Mouse (Mus musculus) adipocyte (in vitro differentiated cells): ENCODE measurements around the gene Clca4a.
"Not testable (repeated sequence)": the region's sequence is repeated elsewhere in the genome, so short reads cannot be mapped to it uniquely, and the experiment has no call there.

Experiments
- DNase-seq: peaks from one replicate; pipeline ENCODE4 v3.0.0-alpha.2; 2016; ENCODE audit warnings: low spot score

The Clca4a gene

DNA sequence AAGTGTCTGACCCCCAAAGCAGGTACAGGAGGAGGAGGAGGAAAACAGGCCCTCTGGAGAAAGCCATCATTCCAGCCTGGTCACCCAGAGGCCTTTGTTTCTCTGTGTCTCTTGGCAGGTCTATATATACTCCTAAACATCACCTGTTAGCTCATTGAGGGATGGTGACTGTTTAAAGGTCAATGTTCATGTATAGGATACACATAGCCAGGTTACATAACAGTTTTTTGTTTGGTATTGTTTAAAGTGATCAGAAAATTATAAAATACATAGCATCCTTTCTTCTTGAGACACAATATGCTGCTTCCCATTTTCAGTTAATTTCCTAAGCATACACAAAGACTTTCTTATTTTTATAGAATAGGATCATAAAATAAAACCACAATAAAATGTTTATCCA lies at the start of gene Clca4a:
Gene Clca4a (minus strand): TSS at position 101 of the 400 bp plus-strand sequence.
- no peak for DNase-seq

DNA sequence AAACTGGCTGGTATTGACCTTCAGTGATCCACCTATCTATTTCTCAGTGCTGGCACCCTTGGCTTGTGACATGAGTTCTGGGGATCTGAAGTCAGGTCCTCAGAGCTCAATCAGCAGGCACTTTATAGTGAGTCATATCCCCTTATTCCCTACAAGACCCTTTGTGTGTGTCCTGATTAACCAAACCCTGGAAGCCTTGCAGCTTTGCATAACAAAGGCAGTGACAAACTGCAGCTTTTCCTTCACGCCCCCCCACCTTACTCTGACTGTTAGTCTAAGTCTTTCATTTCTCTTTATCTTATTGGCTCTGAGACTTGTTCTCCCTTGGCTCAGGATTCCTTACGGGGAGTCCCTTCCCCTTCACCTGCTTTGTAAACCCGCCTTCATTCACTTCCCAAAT lies 43.0 kb upstream of the Clca4a start:
- no peak for DNase-seq

DNA sequence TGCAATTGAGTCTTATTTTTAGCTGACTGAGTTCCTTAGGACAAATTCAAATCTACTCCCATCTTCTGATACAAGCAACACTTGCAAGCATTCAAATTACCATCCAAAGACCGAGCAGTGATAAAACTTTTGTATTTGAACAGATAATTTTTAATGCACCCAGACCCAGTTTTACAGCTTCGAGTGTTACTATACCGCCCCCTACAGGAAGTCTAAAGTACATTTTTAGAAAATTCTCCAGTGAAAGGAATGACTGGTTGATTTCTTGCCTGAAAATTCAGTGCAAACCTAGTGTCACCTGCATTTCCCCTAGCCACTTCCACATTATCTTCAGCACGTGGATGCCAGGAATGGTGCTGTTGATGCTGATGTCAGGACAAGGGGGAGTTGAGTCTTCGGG lies 29.6 kb upstream of the Clca4a start:
- DNase-seq: peak; percentile 52

DNA sequence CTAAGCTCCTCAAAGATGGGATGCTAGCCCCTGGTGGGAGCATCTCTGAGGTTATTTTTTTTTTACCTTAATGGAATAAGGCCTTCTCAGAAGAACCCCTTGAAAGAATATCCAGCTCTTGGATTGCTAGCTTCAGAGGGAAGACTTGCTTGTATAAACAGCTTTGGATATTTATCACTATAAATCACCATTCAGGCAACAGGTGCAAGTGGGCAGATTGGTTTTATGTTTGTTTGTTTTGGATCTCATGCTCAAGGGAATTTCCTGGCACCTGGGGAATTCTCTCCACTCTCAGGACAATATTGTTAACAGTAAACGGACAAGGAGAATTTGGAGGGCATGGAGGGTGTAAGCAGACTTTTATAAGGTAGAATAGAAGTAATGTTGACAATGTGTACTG lies 26.1 kb upstream of the Clca4a start:
- DNase-seq: no peak

- no peak for DNase-seq
Measured at GRCm38 (mm10) chr3:144993055-144993454, 18.2 kb upstream of the Clca4a start.

DNA sequence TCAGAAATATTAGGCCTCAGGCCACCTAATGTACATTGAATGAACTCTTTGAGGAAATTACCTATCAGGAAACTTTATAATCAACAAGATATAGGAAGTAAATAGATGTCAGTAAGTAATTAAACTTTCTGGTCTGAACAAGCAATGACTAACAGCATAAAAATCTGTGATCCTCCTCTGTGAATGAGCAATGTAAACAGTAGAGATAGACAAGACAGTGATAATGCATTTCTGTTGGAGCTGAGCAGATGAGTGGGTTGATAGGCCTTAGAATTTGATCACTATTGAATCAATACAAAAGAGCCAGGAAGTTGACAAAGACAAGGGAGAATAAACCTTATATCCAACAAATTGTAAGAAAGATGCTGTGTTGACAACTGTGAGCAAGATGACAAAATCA lies 17.8 kb upstream of the Clca4a start:
- DNase-seq: no peak

DNA sequence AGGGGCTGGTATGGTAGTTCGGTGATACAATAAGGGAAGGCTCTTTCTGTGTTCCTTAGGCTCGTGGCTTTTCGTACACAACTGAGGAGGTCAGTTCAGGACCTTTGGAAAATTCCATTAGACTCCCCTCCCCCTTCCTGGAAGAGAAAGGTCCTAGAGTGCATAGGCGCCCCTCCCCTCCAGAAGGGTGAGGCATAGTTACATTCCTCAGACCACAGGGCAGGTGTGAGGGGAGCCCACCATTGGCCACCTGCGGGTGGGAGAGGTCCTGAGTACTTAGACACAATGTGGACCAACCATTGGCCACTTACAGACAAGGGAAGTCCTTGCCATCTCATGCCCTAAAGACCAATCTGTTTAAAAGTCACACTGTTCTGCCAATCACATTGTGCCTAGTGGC lies 11.0 kb upstream of the Clca4a start:
- no peak for DNase-seq

DNA sequence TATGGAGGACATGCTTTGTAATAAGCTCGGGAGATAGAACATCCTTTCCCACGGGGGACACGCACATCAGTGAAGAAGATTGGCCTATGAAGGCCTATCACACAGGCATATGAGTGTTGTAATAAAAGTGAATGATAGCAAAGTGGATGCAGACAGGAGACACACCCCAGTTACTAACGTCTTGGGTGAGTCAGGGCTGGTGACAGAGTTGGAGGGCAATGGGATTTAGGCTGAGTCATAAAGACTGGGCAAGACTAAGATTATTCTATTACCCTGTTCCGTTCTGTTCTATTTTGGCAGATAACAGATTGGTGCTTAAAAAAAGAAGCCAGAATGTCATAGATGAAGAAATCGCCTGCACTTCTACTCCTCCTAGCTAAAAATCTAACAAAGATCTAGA lies 5.7 kb upstream of the Clca4a start:
- DNase-seq: no peak

DNA sequence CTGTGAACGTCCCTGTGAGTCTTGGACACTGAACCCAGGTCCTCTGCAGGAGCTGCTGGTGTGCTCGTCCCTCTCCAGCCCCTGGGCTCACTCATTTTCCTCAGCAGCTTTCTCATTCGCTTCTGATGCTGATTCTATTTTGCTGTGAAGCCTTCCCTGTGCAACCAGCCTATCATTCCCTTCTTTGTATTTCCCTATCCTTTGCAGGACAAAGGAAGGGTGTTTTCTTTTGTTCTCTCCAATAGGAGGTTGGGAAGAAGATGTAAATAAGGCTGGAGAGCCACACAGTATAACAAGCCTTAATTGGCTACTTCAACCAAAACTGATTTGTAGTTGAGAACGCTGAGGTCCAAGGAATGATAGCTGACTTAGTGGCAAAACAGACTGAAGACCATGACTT lies 2.8 kb upstream of the Clca4a start:
- DNase-seq: no peak

DNA sequence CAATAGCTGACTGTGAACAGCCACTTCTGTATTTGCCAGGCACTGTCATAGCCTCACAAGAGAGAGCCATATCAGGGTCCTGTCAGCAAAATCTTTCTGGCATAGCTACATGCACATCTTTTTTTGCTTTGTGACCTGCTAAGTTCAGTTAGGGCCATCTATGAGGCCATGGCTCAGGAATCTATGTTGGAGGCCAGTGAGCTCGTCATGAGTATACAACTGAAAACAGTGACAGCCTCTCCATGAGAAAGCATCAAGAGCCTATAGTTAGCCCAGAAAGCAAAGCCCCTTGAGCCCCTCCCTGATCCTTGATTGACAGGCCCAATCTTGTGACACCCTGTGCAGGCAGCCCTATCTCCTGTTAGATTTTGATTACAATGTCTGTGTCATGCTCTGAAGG lies 1.2 kb upstream of the Clca4a start:
- peak; percentile 33 for DNase-seq

DNA sequence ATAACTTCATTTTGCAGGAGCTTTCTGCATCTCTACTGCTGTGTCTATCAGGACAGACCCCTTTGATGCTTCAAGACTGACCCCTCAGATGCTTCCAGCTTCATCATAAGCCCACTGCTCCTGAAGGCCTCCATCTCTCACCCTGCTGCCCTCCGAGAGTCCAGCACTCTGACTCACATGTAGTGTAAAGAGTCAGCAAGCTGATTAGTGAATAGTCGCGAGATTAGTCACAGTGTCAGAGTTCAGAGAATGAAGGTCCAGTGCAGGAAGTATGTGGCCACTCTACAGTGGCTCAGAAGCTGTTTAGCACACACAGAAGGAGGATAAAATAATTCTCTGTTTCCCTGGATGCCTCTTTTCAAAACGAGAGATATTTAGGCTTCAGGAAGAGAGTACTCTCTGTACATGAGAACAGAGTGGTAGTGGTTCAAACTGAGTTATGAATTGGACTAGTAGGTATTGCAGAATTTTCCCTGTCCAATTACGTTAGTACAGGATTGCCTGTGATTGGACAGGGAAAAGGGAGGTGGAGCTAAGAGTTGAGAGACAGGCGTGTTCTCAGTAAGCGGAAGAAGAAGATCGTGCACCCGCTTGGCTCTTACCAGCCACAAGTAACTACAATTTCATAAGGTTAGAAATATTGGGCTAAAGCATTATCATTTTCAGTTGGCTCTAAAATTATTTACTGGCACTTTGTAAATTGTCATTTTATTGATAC lies 3.1 kb downstream of the Clca4a start:
- DNase-seq: peak; percentile 62

GRCm38 (mm10) chr3:144969755-144970154 lies 5.1 kb downstream of the Clca4a start:
- no peak for DNase-seq

GRCm38 (mm10) chr3:144966074-144966473 lies 8.8 kb downstream of the Clca4a start:
- DNase-seq: no peak

- DNase-seq: no peak
Measured at GRCm38 (mm10) chr3:144950829-144951228, 24.0 kb downstream of the Clca4a start.

- not testable (repeated sequence) for DNase-seq
Measured at GRCm38 (mm10) chr3:144947376-144947775, 27.5 kb downstream of the Clca4a start.

- DNase-seq: not testable (repeated sequence)
Measured at GRCm38 (mm10) chr3:144933625-144934024, 41.2 kb downstream of the Clca4a start.

- DNase-seq: no peak
Measured at GRCm38 (mm10) chr3:144933011-144933491, 41.8 kb downstream of the Clca4a start.

DNA sequence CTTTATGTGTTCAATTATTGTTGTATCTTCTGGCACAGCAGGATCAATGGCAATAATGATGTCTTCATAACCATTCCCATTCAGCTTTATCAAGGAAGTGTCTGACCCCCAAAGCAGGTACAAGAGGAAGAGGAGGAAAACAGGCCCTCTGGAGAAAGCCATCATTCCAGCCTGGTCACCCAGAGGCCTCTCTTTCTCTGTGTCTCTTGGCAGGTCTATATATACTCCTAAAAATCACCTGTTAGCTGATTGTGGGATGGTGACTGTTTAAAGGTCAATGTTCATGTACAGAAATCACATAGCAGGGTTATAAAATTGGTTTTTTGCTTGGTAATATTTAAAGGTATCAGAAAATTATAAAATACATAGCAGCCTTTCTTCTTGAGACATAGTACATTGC lies 42.5 kb downstream of the Clca4a start, which contains the start of gene Clca4b:
Gene Clca4b (minus strand): TSS at position 195 of the 400 bp plus-strand sequence.
- DNase-seq: no peak

DNA sequence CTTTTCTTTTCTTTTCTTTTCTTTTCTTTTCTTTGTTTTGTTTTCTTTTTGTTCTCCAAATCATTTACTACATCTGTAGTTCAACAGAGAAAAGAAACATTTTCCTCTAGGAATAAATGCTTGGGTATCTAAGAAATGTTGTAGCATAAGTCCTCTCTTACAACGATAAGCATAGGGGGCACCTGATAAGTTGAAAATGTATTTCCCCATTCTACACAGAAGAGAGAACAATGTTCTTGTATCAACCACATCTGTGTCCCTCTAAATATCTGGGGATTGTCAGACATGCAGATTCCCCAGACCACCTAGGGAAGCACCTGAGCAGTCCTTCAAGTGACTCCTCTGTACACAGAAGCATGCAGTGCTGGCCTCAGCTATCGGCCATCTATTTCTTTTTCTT lies 60.8 kb downstream of the Clca4a start:
- DNase-seq: no peak
